ENCODE assay signal across 9 mouse cellular contexts in genomic region chr15:83002665-83003548, GRCm38 (mm10). TPM values are rescaled to one million over a fixed set of nuclear protein-coding genes. Genes with fewer than 3 reads are reported as not detected.
DNase-seq lines count a peak whose midpoint lies in the region; ATAC-seq lines count a peak whose summit lies in the region.
"Had no signal": no experiment of that assay in that cellular context is flagged by ENCODE, and none has a peak within 500 bp of the region (broad histone marks: within the 10 kb centered on the region; RNA-seq: fewer than 3 reads in every experiment).

No protein-coding gene starts in this region.

- DNase-seq in R1 (ENCODE audit: low read depth, low spot score) = peak; percentile 83
- peak; percentile 72 for DNase-seq in embryo, embryonic 11 days
- peak; percentile 93 for DNase-seq in layer of hippocampus, adult 11-12 months (ENCODE audit: low spot score)
- DNase-seq in ovary, adult 18-20 months (ENCODE audit: low spot score) = no peak
- no peak for DNase-seq in gastrocnemius, postnatal 10 days
- DNase-seq in kidney, postnatal 10 days = no peak

- H3K27me3 ChIP-seq in midbrain, embryonic 13.5 days = peaks cover 38% of the 10 kb centered on the region
- H3K27me3 ChIP-seq in intestine, embryonic 16.5 days (replicated peaks; ENCODE audit: control insufficient read depth, insufficient read depth, low read length) = 0 out of 2 replicates have a peak, but pooled peaks cover 3% of the 10 kb centered on the region

- no peak overlapping the region for H3K4me3 ChIP-seq in midbrain, embryonic 13.5 days (replicated peaks)
- no peak overlapping the region for H3K4me3 ChIP-seq in intestine, embryonic 16.5 days (ENCODE audit: low read length)
- H3K4me3 ChIP-seq: megakaryocyte, embryonic 14.5 days had no signal

- no peak overlapping the region for H3K9ac ChIP-seq in midbrain, embryonic 13.5 days (replicated peaks)
- no peak overlapping the region for H3K9ac ChIP-seq in intestine, embryonic 16.5 days (ENCODE audit: low read depth, low read length)

- H3K27ac ChIP-seq in midbrain, embryonic 13.5 days = peak overlapping the region; percentile 82
- no peak overlapping the region for H3K27ac ChIP-seq in intestine, embryonic 16.5 days (ENCODE audit: low read length)

- peak overlapping the region; percentile 19 for H3K4me2 ChIP-seq in midbrain, embryonic 13.5 days (replicated peaks)
- no peak overlapping the region for H3K4me2 ChIP-seq in intestine, embryonic 16.5 days (ENCODE audit: low read depth, low read length)

- H3K4me1 ChIP-seq in midbrain, embryonic 13.5 days (replicated peaks) = peaks cover 40% of the 10 kb centered on the region
- peaks cover 6% of the 10 kb centered on the region; the same call in 1 of the 2 replicates for H3K4me1 ChIP-seq in intestine, embryonic 16.5 days (ENCODE audit: control insufficient read depth, insufficient read depth, low read length)
- H3K4me1 ChIP-seq: megakaryocyte, embryonic 14.5 days had no signal

- ATAC-seq in midbrain, embryonic 13.5 days = peak; percentile 94
- no peak for ATAC-seq in intestine, embryonic 16.5 days

- no peaks in the 10 kb centered on the region for H3K9me3 ChIP-seq in midbrain, embryonic 13.5 days
- H3K9me3 ChIP-seq in intestine, embryonic 16.5 days (ENCODE audit: control insufficient read depth, low read length) = no peaks in the 10 kb centered on the region
- H3K9me3 ChIP-seq: megakaryocyte, embryonic 14.5 days had no signal

- 27% methylated on average over 12 of the region's 12 CpGs for WGBS in midbrain, embryonic 13.5 days
- WGBS in intestine, embryonic 16.5 days = 46% methylated on average over 12 of the region's 12 CpGs

- H3K36me3 ChIP-seq in midbrain, embryonic 13.5 days = no peaks in the 10 kb centered on the region
- H3K36me3 ChIP-seq in intestine, embryonic 16.5 days (ENCODE audit: control insufficient read depth, insufficient read depth, low read length) = no peaks in the 10 kb centered on the region

RNA-seq across cellular contexts. Expression of gene Tcf20, which starts 15.2 kb away (rescaled TPM):
- polyA plus RNA-seq in midbrain, embryonic 13.5 days (2015; fragmentation: Nextera tagmentation; extraction: Ambion mirVana) = 15.6 and 16.0 TPM in 2 replicates
- 10 to 100 TPM; 33.4 to 40.6 TPM for total RNA-seq in gastrocnemius, postnatal 10 days (2021)
- polyA plus RNA-seq in intestine, embryonic 16.5 days (2015; fragmentation: Nextera tagmentation; extraction: Ambion mirVana) = 5.1 and 5.5 TPM in 2 replicates

RNA-seq across cellular contexts. Expression of gene Nfam1, which starts 30.2 kb away (rescaled TPM):
- 2.4 and 2.5 TPM in 2 replicates for polyA plus RNA-seq in midbrain, embryonic 13.5 days (2015; fragmentation: Nextera tagmentation; extraction: Ambion mirVana)
- total RNA-seq in gastrocnemius, postnatal 10 days (2021) = 1 to 10 TPM; 1.4 to 3.0 TPM
- polyA plus RNA-seq in intestine, embryonic 16.5 days (2015; fragmentation: Nextera tagmentation; extraction: Ambion mirVana) = 3.1 and 3.6 TPM in 2 replicates

Comparison
In these comparisons a context has a peak if more than half of its experiments do, and no peak if none do; other contexts are left out.
1. DNase-seq: peak in R1 (single experiment), embryo, embryonic 11 days (single experiment) and layer of hippocampus, adult 11-12 months (single experiment); none in ovary, adult 18-20 months (single experiment), gastrocnemius, postnatal 10 days (single experiment) and kidney, postnatal 10 days (single experiment).